Mouse (Mus musculus) G1E-ER4 (cell line): Measurements from ENCODE around the gene Prss33. TPM values are rescaled to one million over a fixed set of nuclear protein-coding genes. Genes with fewer than 3 reads are reported as not detected.

Source experiments
- GATA1 ChIP-seq: IDR thresholded peaks from one replicate; pipeline ENCODE4 v1.8.0; 2012; ENCODE audit warnings: low read length, inconsistent platforms
- polyA plus RNA-seq: library from polyadenylated mRNA; stranded (reverse); fragments of >175 nt; gene quantifications from 2 replicates; pipeline ENCODE4 v1.2.3, GENCODE M21; 2012

Prss33 gene
- polyA plus RNA-seq, 1 experiment, result not detected

GRCm38 (mm10) chr17:23803366-23804041, 32.4 kb downstream of the Prss33 start:
- no peak for TF ChIP-seq GATA1

DNA sequence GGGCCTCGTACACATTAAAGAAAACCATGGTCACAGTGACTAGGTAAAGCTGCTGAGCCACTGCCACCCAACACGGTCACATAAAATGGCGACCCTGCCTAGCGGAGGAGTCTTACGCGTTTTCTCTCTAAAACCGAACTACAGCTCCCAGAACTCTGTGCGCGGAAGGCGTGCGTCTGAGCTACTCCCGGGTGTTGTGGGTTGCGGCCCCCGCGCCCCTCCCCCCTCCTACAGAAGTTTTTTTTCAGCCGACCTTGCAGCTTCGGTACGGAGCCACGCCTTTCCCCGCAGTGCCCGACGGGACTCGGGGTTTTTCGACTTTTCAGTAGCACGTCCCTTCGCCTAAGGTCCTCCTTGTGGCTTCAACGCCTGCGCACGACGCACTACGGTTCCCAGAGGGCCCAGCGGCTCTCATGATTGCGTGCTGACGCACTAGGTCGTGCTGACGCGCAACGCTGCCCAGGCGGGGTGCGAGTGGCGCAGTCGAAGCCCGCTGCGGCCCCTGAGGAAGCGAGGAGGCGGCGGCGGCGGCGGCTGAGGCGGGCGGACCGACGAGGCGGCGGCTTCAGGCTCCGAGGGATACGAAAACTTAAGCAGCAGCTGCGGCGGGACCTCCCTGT, 33.0 kb downstream of the Prss33 start:
- no peak for TF ChIP-seq GATA1

DNA sequence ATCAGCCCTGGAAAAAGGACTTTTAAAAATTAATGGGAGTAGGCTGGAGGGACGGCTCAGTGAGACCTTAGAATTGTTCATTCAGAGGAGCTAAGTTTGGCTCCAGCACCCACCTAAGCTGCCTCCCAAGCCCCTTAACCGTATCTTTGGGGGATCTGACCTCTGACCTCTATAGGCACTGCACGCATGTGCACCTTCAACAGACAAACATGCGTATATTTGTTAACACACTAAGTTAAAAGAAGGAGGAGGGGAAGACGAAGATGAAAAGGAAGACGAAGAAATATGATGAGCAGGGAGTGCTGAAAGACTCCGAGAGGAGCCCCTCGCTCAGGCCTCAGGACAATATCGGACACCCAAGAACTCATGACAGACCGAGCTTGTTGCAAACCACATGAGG, 34.2 kb downstream of the Prss33 start:
- no peak for TF ChIP-seq GATA1

DNA sequence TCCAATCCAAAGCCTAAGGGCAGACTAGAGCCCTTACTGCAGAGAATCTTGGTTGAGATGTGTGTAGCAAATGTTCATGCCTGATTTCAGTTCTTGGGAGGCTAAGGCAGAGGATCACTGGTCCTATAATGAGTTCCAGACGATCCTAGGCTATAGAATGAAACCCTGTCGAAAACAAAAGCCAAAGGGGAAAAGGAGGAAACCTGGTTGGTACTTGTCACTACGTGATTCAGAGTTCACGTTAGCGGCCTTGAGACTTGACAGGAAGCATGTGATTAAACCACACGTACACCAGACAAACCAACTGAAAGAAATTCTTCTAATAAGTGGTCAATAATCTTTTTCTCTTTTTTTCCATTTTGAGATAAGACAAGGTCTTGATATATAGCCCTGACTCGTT, 38.5 kb downstream of the Prss33 start:
- TF ChIP-seq GATA1, result no peak

DNA sequence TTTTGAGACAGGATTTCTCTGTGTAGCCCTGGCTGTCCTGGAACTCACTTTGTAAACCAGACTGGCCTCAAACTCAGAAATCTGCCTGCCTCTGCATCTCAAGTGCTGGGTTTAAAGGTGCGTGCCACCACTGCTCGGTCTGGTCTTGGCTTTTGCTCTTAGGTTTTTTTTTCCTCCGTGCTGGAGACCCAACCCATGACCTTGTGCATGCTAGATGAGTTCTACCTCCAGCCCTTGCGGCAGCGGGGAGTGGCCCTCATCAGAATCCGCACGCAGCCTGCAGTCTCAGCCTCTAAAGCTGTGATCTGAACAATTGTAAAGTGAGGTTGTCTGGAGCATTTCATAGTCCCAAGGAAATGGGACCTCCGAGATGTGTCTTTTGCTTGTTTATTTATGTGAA, 40.5 kb downstream of the Prss33 start:
- no peak for TF ChIP-seq GATA1

GRCm38 (mm10) chr17:23791079-23791357, 44.8 kb downstream of the Prss33 start:
- no peak for TF ChIP-seq GATA1

DNA sequence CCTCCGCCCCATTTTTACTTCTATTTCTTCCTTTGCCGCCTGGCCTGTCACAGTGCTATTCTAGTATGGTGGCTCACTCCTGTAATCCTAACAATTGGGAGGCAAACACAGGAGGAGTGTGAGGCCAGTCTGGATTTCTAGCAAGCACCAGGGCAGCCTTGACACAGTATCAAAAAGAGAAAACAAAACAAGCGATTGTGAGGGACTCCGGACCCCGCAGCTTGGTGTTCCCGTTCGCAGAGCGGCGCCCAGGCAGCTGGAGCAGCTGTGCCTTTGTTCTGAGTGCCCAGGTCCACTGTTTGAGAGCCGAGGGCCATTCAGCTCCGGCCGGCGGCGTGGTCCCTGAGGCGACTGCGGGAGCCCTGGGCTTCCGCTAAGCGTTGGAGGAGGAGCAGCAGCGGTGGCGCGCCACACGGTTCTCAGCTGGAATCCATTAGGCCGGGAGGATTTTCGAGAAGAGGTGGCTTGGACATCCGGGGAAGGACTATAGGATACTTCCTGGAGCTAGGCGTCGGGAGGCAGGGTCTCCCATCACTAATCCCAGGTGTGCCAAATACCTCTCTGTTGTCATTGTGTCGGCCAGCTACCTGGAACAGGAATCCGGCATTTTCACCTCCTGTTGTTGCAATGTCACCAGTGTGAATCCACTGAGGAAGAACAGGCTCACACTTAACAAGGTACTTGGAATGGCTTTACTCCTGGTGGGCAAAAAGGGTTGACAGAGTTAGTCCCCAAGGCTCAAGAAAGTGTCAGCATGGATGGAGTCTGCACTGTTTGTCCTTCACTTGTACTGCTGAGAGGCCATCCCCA, 45.4 kb downstream of the Prss33 start, which contains the start of gene Srrm2:
TSS of gene Srrm2 (plus strand) at position 264 of the 810 bp plus-strand sequence.
- TF ChIP-seq GATA1, result no peak

DNA sequence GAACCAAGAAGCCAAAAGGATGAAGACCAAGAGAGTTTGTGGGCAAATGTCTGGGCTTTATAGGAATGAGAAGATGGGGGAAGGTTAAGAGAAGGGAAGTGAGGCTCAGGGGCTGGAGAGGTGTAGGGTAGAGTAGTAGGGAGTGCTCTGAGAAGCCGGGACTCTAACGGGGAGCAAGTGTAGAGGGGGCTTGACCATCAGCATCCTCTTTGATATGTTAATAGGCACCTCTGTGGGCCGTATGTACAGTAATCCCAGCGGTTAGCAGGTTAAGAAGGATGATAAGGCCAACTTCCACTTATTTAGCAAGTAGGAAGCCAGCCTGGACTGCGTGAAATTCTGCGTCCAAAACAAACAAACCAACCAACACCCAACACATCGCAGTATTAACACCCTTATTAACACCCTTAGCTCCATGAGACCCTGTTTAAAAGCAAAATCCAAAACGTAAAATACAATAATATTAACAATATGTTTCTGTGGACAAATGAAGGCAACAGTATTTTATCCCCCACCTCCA, 46.0 kb downstream of the Prss33 start:
- no peak for TF ChIP-seq GATA1

GRCm38 (mm10) chr17:23788973-23789372, 46.9 kb downstream of the Prss33 start:
- TF ChIP-seq GATA1, result no peak

DNA sequence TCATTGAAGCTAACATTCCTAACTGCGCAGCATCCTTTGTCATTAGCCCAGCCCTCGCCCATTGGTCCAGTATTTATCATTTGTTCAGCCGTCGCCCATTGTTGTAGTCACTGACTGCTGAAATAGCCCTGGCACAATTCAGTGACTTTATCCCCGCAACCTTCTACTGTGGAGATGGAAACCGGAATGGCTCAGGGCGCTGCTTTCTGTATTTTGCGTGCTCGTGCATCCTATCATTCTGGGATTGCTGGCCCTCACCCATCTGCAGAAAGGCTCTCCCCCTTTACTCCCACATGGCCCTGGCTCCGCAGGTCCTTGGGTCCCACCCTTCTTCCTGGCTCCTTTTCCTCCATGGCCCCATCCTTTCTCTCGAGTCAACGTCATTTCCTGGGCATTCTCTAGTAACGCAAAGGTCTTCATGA, 49.3 kb downstream of the Prss33 start:
- TF ChIP-seq GATA1, result no peak

DNA sequence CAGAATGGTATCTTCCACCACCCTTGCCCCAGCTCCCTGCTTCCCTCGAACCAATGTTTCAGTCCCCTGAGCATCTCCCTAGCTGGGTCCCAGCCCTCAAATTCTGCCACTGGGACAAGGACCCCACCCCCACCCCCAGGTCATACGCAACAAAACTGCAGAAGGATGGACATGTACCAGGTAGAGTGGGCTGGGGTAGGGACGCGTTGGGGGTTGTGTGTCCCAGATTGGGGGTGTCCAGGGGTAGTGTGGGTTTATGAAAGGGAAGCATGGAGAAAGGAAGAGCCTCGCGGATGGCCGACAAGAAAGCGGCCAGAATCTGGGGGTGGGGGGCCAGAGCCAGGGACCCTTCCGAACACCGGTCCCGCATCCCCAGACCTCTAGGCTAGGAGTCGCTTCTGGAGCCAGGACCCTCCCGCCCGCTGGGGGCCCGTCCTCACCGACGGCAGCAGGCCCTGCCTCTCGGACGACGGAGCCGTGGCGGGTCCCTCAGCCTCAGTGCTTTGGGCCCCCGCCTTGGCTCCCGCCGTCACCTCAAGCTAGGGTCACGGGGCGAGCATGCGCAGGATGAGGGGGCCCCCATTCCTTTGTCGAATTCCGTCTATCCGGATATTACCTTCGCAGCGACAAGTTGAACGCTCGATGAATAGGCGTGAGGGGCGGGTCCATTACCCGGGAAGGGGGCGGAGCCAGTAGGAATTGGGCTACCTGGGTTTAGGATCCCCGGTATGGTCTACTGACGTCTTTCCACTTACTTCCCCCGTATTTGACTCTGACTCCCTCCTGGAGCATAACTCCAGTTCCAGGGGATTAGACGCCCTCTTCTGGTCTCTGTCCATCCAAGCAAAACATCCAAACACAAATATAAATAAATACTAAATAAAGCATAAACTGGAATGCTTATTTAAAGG, 50.0 kb downstream of the Prss33 start, which contains the start of gene Flywch2:
TSS of gene Flywch2 (minus strand) at position 521 of the 911 bp plus-strand sequence.
- no peak for TF ChIP-seq GATA1

DNA sequence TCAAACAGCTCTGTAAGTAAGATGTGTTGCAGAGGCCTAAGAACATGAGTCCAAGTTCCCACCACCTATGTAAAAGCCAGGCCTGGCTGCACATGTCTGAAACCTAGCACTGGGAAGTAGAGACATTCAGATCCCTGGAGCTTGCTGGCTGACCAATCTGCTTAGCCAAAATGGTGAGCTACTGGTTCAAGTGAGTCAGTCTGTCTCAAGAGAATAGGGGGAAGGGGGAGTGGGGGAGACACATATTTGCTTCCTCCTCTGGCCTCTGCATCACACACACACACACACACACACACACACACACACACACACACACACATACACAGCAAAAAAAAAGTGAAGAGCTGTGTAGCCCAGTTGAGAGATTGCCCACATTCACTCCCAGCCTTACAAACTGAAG, 52.5 kb downstream of the Prss33 start:
- no peak for TF ChIP-seq GATA1

Other genes with a start within 250 kb of the Prss33 start
- gene Zfp13, start 236.6 kb downstream of the Prss33 start, polyA plus RNA-seq, result 0.21 TPM in 2 replicates
- gene Zscan10, start 235.2 kb downstream of the Prss33 start, polyA plus RNA-seq, result not detected in 2 replicates
- not detected in 2 replicates for gene Mmp25, start 190.8 kb downstream of the Prss33 start, polyA plus RNA-seq
- gene Bicdl2, start 175.6 kb downstream of the Prss33 start, polyA plus RNA-seq, result not detected in 2 replicates
- gene Hcfc1r1, start 162.5 kb downstream of the Prss33 start, polyA plus RNA-seq, result 258 and 328 TPM in 2 replicates
- 96.9 and 107 TPM in 2 replicates for gene Thoc6, start 162.2 kb downstream of the Prss33 start, polyA plus RNA-seq
- 5.5 and 6.2 TPM in 2 replicates for gene Tnfrsf12a, start 158.6 kb downstream of the Prss33 start, polyA plus RNA-seq
- gene Cldn6, start 156.8 kb downstream of the Prss33 start, polyA plus RNA-seq, result not detected in 2 replicates
- not detected in 2 replicates for gene Cldn9, start 152.0 kb downstream of the Prss33 start, polyA plus RNA-seq
- gene 1520401A03Rik, start 113.3 kb downstream of the Prss33 start, polyA plus RNA-seq, result not detected in 2 replicates
- gene Pkmyt1, start 109.7 kb downstream of the Prss33 start, polyA plus RNA-seq, result 104 and 119 TPM in 2 replicates
- 1.4 and 3.1 TPM in 2 replicates for gene Paqr4, start 95.2 kb downstream of the Prss33 start, polyA plus RNA-seq
- 0.06 and 0.21 TPM in 2 replicates for gene Kremen2, start 90.2 kb downstream of the Prss33 start, polyA plus RNA-seq
- gene Flywch1, start 64.5 kb downstream of the Prss33 start, polyA plus RNA-seq, result 23.5 and 36.1 TPM in 2 replicates
- gene Flywch2, start 50.0 kb downstream of the Prss33 start, polyA plus RNA-seq, result not detected in 2 replicates
- 91.1 and 315 TPM in 2 replicates for gene Srrm2, start 45.5 kb downstream of the Prss33 start, polyA plus RNA-seq
- 819 and 1,233 TPM in 2 replicates for gene Elob, start 6.9 kb downstream of the Prss33 start, polyA plus RNA-seq
- gene Prss32, start 7.8 kb upstream of the Prss33 start, polyA plus RNA-seq, result not detected in 2 replicates
- gene Prss41, start 8.1 kb upstream of the Prss33 start, polyA plus RNA-seq, result not detected in 2 replicates
- gene Prss21, start 32.0 kb upstream of the Prss33 start, polyA plus RNA-seq, result not detected in 2 replicates
- not detected in 2 replicates for gene Dcpp1, start 44.8 kb upstream of the Prss33 start, polyA plus RNA-seq
- not detected in 2 replicates for gene Dcpp2, start 44.8 kb upstream of the Prss33 start, polyA plus RNA-seq
- not detected in 2 replicates for gene Dcpp3, start 81.4 kb upstream of the Prss33 start, polyA plus RNA-seq
- not detected in 2 replicates for gene Sbp, start 105.6 kb upstream of the Prss33 start, polyA plus RNA-seq
- not detected in 2 replicates for gene Sbpl, start 119.2 kb upstream of the Prss33 start, polyA plus RNA-seq
- not detected in 2 replicates for gene Prss30, start 144.5 kb upstream of the Prss33 start, polyA plus RNA-seq
- gene Prss22, start 162.0 kb upstream of the Prss33 start, polyA plus RNA-seq, result not detected in 2 replicates
- gene Prss27, start 202.1 kb upstream of the Prss33 start, polyA plus RNA-seq, result not detected in 2 replicates
- 21.4 and 25.8 TPM in 2 replicates for gene Kctd5, start 237.4 kb upstream of the Prss33 start, polyA plus RNA-seq